Mouse (Mus musculus): ENCODE results near the gene Aaas. TPM values are rescaled to one million over a fixed set of nuclear protein-coding genes. Genes with fewer than 3 reads are reported as not detected.

Gene Aaas
- polyA plus RNA-seq, 1 experiment from 2014 or later: 61.9 TPM

GRCm38 (mm10) chr15:102335254-102335653 lies 15.3 kb downstream of the Aaas start:
- no peak for ATAC-seq (ENCODE audit: low read depth)
- Histone ChIP-seq H3K4me1 (replicated peaks) (peaks cover 26% of the 10 kb centered on the region), H3K4me2 (no peak overlapping the region), H3K4me3 (replicated peaks) (no peak overlapping the region), H3K27me3 (no peaks in the 10 kb centered on the region), H3K27ac (no peak overlapping the region), H3K9me3 (replicated peaks) (no peaks in the 10 kb centered on the region), H3K36me3 (peaks cover 78% of the 10 kb centered on the region), H3K9ac (no peak overlapping the region)
- 80% methylated on average over 8 of the region's 8 CpGs for WGBS (ENCODE audit: insufficient replicate concordance)
- DNase-seq: no peak

GRCm38 (mm10) chr15:102331610-102332015 lies 19.0 kb downstream of the Aaas start, which contains the start of gene Myg1:
Gene Myg1, plus strand, starts transcription at chr15:102331709.
- Histone ChIP-seq H3K4me1 (replicated peaks) (peaks cover 35% of the 10 kb centered on the region), H3K36me3 (peaks cover 66% of the 10 kb centered on the region)
- ATAC-seq (ENCODE audit: low read depth): peak; percentile 90

GRCm38 (mm10) chr15:102326892-102327291 lies 23.7 kb downstream of the Aaas start:
- Histone ChIP-seq H3K27ac (no peak overlapping the region), H3K4me3 (replicated peaks) (peak overlapping the region; percentile 79), H3K36me3 (peaks cover 56% of the 10 kb centered on the region), H3K9ac (peak overlapping the region; percentile 84), H3K4me1 (replicated peaks) (peaks cover 23% of the 10 kb centered on the region), H3K4me2 (peak overlapping the region; percentile 75), H3K27me3 (no peaks in the 10 kb centered on the region), H3K9me3 (replicated peaks) (no peaks in the 10 kb centered on the region)
- WGBS (ENCODE audit: insufficient replicate concordance): 47% methylated on average over 8 of the region's 8 CpGs
- ATAC-seq (ENCODE audit: low read depth) (no peak), DNase-seq (no peak)

More at GRCm38 (mm10) chr15:102331610-102332015, 19.0 kb downstream of the Aaas start, which contains the start of gene Myg1:
- H3K4me3 ChIP-seq (replicated peaks): peak within 1 kb of the TSS; percentile 78
- H3K4me2 ChIP-seq: peak within 1 kb of the TSS; percentile 92
- no peaks in the 10 kb centered on the region for H3K9me3 ChIP-seq (replicated peaks)
- DNase-seq: peak; percentile 71
- no peaks in the 10 kb centered on the region for H3K27me3 ChIP-seq
- H3K27ac ChIP-seq: peak within 1 kb of the TSS; percentile 81
- under 1% methylated on average over 30 of the region's 30 CpGs for WGBS (ENCODE audit: insufficient replicate concordance)
- peak within 1 kb of the TSS; percentile 82 for H3K9ac ChIP-seq

GRCm38 (mm10) chr15:102326022-102326576 lies 24.5 kb downstream of the Aaas start, which contains the start of gene Pfdn5:
Gene Pfdn5, plus strand, starts transcription at chr15:102326116.
- no peaks in the 10 kb centered on the region for H3K27me3 ChIP-seq
- H3K36me3 ChIP-seq: peaks cover 63% of the 10 kb centered on the region
- under 1% methylated on average over 40 of the region's 40 CpGs for WGBS (ENCODE audit: insufficient replicate concordance)
- H3K4me2 ChIP-seq: peak within 1 kb of the TSS; percentile 75
- peak; percentile 80 for DNase-seq
- H3K9ac ChIP-seq: peak within 1 kb of the TSS; percentile 84
- no peaks in the 10 kb centered on the region for H3K9me3 ChIP-seq (replicated peaks)
- peak; percentile 92 for ATAC-seq (ENCODE audit: low read depth)
- H3K27ac ChIP-seq: peak within 1 kb of the TSS; percentile 68
- H3K4me3 ChIP-seq (replicated peaks): peak within 1 kb of the TSS; percentile 79
- peaks cover 18% of the 10 kb centered on the region for H3K4me1 ChIP-seq (replicated peaks)

GRCm38 (mm10) chr15:102324654-102325473 lies 25.7 kb downstream of the Aaas start:
- Histone ChIP-seq H3K4me2 (peak overlapping the region; percentile 75), H3K9ac (no peak overlapping the region), H3K9me3 (replicated peaks) (no peaks in the 10 kb centered on the region), H3K36me3 (peaks cover 67% of the 10 kb centered on the region), H3K27me3 (no peaks in the 10 kb centered on the region), H3K27ac (0 out of 2 replicates have a peak overlapping the region, but pooled peaks have one; percentile 2), H3K4me3 (replicated peaks) (0 out of 2 replicates have a peak overlapping the region, but pooled peaks have one; percentile 15), H3K4me1 (replicated peaks) (peaks cover 14% of the 10 kb centered on the region)
- no peak for ATAC-seq (ENCODE audit: low read depth)
- WGBS (ENCODE audit: insufficient replicate concordance): 70% methylated on average over 12 of the region's 12 CpGs
- no peak for DNase-seq

- no peak overlapping the region for H3K4me3 ChIP-seq (replicated peaks)
- no peak overlapping the region for H3K4me2 ChIP-seq
- ATAC-seq (ENCODE audit: low read depth) (no peak), DNase-seq (no peak)
- H3K27me3 ChIP-seq: no peaks in the 10 kb centered on the region
- no peak overlapping the region for H3K9ac ChIP-seq
- H3K4me1 ChIP-seq (replicated peaks): no peaks in the 10 kb centered on the region
- no peak overlapping the region for H3K27ac ChIP-seq
- H3K36me3 ChIP-seq: peaks cover 98% of the 10 kb centered on the region
- H3K9me3 ChIP-seq (replicated peaks): no peaks in the 10 kb centered on the region
- WGBS (ENCODE audit: insufficient replicate concordance): 88% methylated on average over 6 of the region's 6 CpGs
Measured at GRCm38 (mm10) chr15:102316263-102316662, 34.3 kb downstream of the Aaas start.

GRCm38 (mm10) chr15:102315292-102315691 lies 35.3 kb downstream of the Aaas start:
- H3K4me3 ChIP-seq (replicated peaks): no peak overlapping the region
- no peak overlapping the region for H3K27ac ChIP-seq
- H3K9me3 ChIP-seq (replicated peaks): no peaks in the 10 kb centered on the region
- H3K27me3 ChIP-seq: no peaks in the 10 kb centered on the region
- no peaks in the 10 kb centered on the region for H3K4me1 ChIP-seq (replicated peaks)
- no peak overlapping the region for H3K9ac ChIP-seq
- ATAC-seq (ENCODE audit: low read depth) (no peak), DNase-seq (no peak)
- H3K4me2 ChIP-seq: no peak overlapping the region
- 91% methylated on average over 8 of the region's 8 CpGs for WGBS (ENCODE audit: insufficient replicate concordance)
- peaks cover 97% of the 10 kb centered on the region for H3K36me3 ChIP-seq

GRCm38 (mm10) chr15:102311489-102311888 lies 39.1 kb downstream of the Aaas start:
- Histone ChIP-seq H3K36me3 (peaks cover 99% of the 10 kb centered on the region), H3K27ac (no peak overlapping the region), H3K9me3 (replicated peaks) (no peaks in the 10 kb centered on the region), H3K4me2 (no peak overlapping the region), H3K4me3 (replicated peaks) (no peak overlapping the region), H3K27me3 (no peaks in the 10 kb centered on the region), H3K4me1 (replicated peaks) (no peaks in the 10 kb centered on the region), H3K9ac (no peak overlapping the region)
- DNase-seq: no peak
- no peak for ATAC-seq (ENCODE audit: low read depth)

GRCm38 (mm10) chr15:102310074-102310845 lies 40.3 kb downstream of the Aaas start:
- no peak overlapping the region for H3K4me2 ChIP-seq
- no peak overlapping the region for H3K4me3 ChIP-seq (replicated peaks)
- DNase-seq (no peak), ATAC-seq (ENCODE audit: low read depth) (no peak)
- H3K9me3 ChIP-seq (replicated peaks): no peaks in the 10 kb centered on the region
- H3K9ac ChIP-seq: no peak overlapping the region
- H3K4me1 ChIP-seq (replicated peaks): no peaks in the 10 kb centered on the region
- WGBS (ENCODE audit: insufficient replicate concordance): 85% methylated on average over 10 of the region's 10 CpGs
- H3K27ac ChIP-seq: no peak overlapping the region
- H3K36me3 ChIP-seq: peaks cover 99% of the 10 kb centered on the region
- no peaks in the 10 kb centered on the region for H3K27me3 ChIP-seq

GRCm38 (mm10) chr15:102308717-102309116 lies 41.9 kb downstream of the Aaas start:
- ATAC-seq (ENCODE audit: low read depth): no peak
- no peaks in the 10 kb centered on the region for H3K4me1 ChIP-seq (replicated peaks)
- no peak overlapping the region for H3K27ac ChIP-seq
- DNase-seq: no peak
- WGBS (ENCODE audit: insufficient replicate concordance): 83% methylated on average over 9 of the region's 9 CpGs
- no peak overlapping the region for H3K4me3 ChIP-seq (replicated peaks)
- H3K4me2 ChIP-seq: no peak overlapping the region
- H3K9me3 ChIP-seq (replicated peaks): no peaks in the 10 kb centered on the region
- no peak overlapping the region for H3K9ac ChIP-seq
- H3K36me3 ChIP-seq: peaks cover 99% of the 10 kb centered on the region
- no peaks in the 10 kb centered on the region for H3K27me3 ChIP-seq

GRCm38 (mm10) chr15:102302542-102302941 lies 48.0 kb downstream of the Aaas start:
- no peak for ATAC-seq (ENCODE audit: low read depth)
- H3K36me3 ChIP-seq: peaks cover 97% of the 10 kb centered on the region

More at GRCm38 (mm10) chr15:102302542-102302941, 48.0 kb downstream of the Aaas start:
- no peaks in the 10 kb centered on the region for H3K27me3 ChIP-seq
- no peak overlapping the region for H3K4me3 ChIP-seq (replicated peaks)
- H3K4me2 ChIP-seq: no peak overlapping the region
- peaks cover 21% of the 10 kb centered on the region for H3K4me1 ChIP-seq (replicated peaks)
- H3K27ac ChIP-seq: no peak overlapping the region
- DNase-seq: no peak
- H3K9ac ChIP-seq: no peak overlapping the region
- H3K9me3 ChIP-seq (replicated peaks): no peaks in the 10 kb centered on the region
- WGBS (ENCODE audit: insufficient replicate concordance): 87% methylated on average over 6 of the region's 6 CpGs
